Mouse (Mus musculus) hindbrain, embryonic 11.5 days (tissue): ENCODE measurements at regions not wholly inside any gene's neighbourhood (a gene's known extent, or its start where the extent isn't known, plus 50 kb on each side); places are given as distances from the start of the nearest gene placed in this dataset.

Source experiments
- ATAC-seq: fragments of 200-750 bp; cut with Nextera tagmentation; 2 replicates; pipeline ENCODE4 v1.8.0; 2017; ENCODE audit warnings: mild to moderate bottlenecking, moderate TSS enrichment, moderate library complexity; ENCODE audit not compliant: low FRiP score
- DNase-seq: peaks from one replicate; pipeline ENCODE4 v3.0.0-alpha.2; 2015; ENCODE audit warnings: low spot score
- H3K27ac ChIP-seq: fragments of 300-500 bp; sonication (generic); 2 replicates; pipeline ENCODE4 v1.5.1; 2014; ENCODE audit warnings: mild to moderate bottlenecking, low read depth, low read length
- H3K27me3 ChIP-seq: fragments of 300-500 bp; sonication (generic); 2 replicates; pipeline ENCODE4 v1.6.1; 2014; ENCODE audit warnings: mild to moderate bottlenecking, low read length, moderate library complexity, mixed read lengths; ENCODE audit not compliant: control insufficient read depth, insufficient read depth
- H3K36me3 ChIP-seq: fragments of 300-500 bp; sonication (generic); 2 replicates; pipeline ENCODE4 v1.6.1; 2014; ENCODE audit warnings: mild to moderate bottlenecking, low read length, moderate library complexity, mixed read lengths; ENCODE audit not compliant: control insufficient read depth, insufficient read depth
- H3K4me1 ChIP-seq: fragments of 300-500 bp; sonication (generic); replicated peaks from 2 replicates; pipeline ENCODE4 v1.6.1; 2014; ENCODE audit warnings: low read length, mixed read lengths; ENCODE audit not compliant: control insufficient read depth, insufficient read depth
- H3K4me2 ChIP-seq: fragments of 300-500 bp; sonication (generic); replicated peaks from 2 replicates; pipeline ENCODE4 v1.6.1; 2014; ENCODE audit warnings: mild to moderate bottlenecking, low read depth, low read length
- H3K4me3 ChIP-seq: fragments of 300-500 bp; sonication (generic); 2 replicates; pipeline ENCODE4 v1.5.1; 2014; ENCODE audit warnings: low read depth, low read length
- H3K9ac ChIP-seq: fragments of 300-500 bp; sonication (generic); 2 replicates; pipeline ENCODE4 v1.6.1; 2014; ENCODE audit warnings: low read depth, low read length
- H3K9me3 ChIP-seq: fragments of 300-500 bp; sonication (generic); 2 replicates; pipeline ENCODE4 v1.6.1; 2016; ENCODE audit warnings: low read length; ENCODE audit not compliant: control insufficient read depth
- WGBS: fragments of 180-500 bp; shearing (Covaris S2); extraction: QIAGEN DNeasy Blood & Tissue Kit; methylation state at CpG from one replicate; pipeline ENCODE4 v1.1.7; 2014; 5-methylcytosine and 5-hydroxymethylcytosine counted together

- no peak for ATAC-seq
- H3K9ac ChIP-seq = no peak overlapping the region
These were observed 191.6 kb upstream of the Tgfbr2 start for GRCm38 (mm10) chr9:116366713-116367112.

GRCm38 (mm10) chr9:116366193-116366592 is 191.0 kb upstream of the Tgfbr2 start:
- Histone ChIP-seq H3K36me3 (no peaks in the 10 kb centered on the region), H3K27me3 (no peaks in the 10 kb centered on the region), H3K4me2 (no peak overlapping the region), H3K9ac (no peak overlapping the region), H3K4me1 (no peaks in the 10 kb centered on the region), H3K27ac (no peak overlapping the region), H3K4me3 (no peak overlapping the region), H3K9me3 (no peaks in the 10 kb centered on the region)
- no peak for DNase-seq
- WGBS = 83% methylated on average over 9 of the region's 9 CpGs
- ATAC-seq = no peak

More at GRCm38 (mm10) chr9:116366713-116367112, 191.6 kb upstream of the Tgfbr2 start:
- Histone ChIP-seq H3K4me2 (no peak overlapping the region), H3K4me1 (no peaks in the 10 kb centered on the region), H3K27me3 (no peaks in the 10 kb centered on the region), H3K9me3 (no peaks in the 10 kb centered on the region), H3K4me3 (no peak overlapping the region), H3K36me3 (no peaks in the 10 kb centered on the region), H3K27ac (no peak overlapping the region)
- 91% methylated on average over 7 of the region's 7 CpGs for WGBS
- DNase-seq = no peak

GRCm38 (mm10) chr9:116365701-116366100 is 190.5 kb upstream of the Tgfbr2 start:
- 84% methylated on average over 3 of the region's 3 CpGs for WGBS
- DNase-seq = no peak
- H3K36me3 ChIP-seq = no peaks in the 10 kb centered on the region

GRCm38 (mm10) chr9:116365016-116365685 is 190.0 kb upstream of the Tgfbr2 start:
- Histone ChIP-seq H3K27ac (no peak overlapping the region), H3K4me2 (no peak overlapping the region), H3K27me3 (no peaks in the 10 kb centered on the region), H3K9me3 (no peaks in the 10 kb centered on the region), H3K9ac (no peak overlapping the region), H3K4me3 (no peak overlapping the region), H3K36me3 (no peaks in the 10 kb centered on the region), H3K4me1 (no peaks in the 10 kb centered on the region)
- WGBS = 78% methylated on average over 12 of the region's 12 CpGs
- no peak for DNase-seq
- no peak for ATAC-seq

More at GRCm38 (mm10) chr9:116365701-116366100, 190.5 kb upstream of the Tgfbr2 start:
- H3K9me3 ChIP-seq = no peaks in the 10 kb centered on the region
- no peak overlapping the region for H3K4me3 ChIP-seq
- H3K4me1 ChIP-seq = no peaks in the 10 kb centered on the region
- H3K27ac ChIP-seq = no peak overlapping the region
- ATAC-seq = no peak
- no peaks in the 10 kb centered on the region for H3K27me3 ChIP-seq
- H3K4me2 ChIP-seq = no peak overlapping the region
- no peak overlapping the region for H3K9ac ChIP-seq

GRCm38 (mm10) chr9:116361092-116361491 is 185.9 kb upstream of the Tgfbr2 start:
- DNase-seq = no peak
- no peak overlapping the region for H3K27ac ChIP-seq
- WGBS = 87% methylated on average over 3 of the region's 3 CpGs

GRCm38 (mm10) chr9:116354056-116354732 is 179.0 kb upstream of the Tgfbr2 start:
- no peak for DNase-seq

More at GRCm38 (mm10) chr9:116361092-116361491, 185.9 kb upstream of the Tgfbr2 start:
- no peak for ATAC-seq
- Histone ChIP-seq H3K9ac (no peak overlapping the region), H3K27me3 (no peaks in the 10 kb centered on the region), H3K4me2 (no peak overlapping the region), H3K9me3 (no peaks in the 10 kb centered on the region), H3K36me3 (no peaks in the 10 kb centered on the region), H3K4me1 (no peaks in the 10 kb centered on the region), H3K4me3 (no peak overlapping the region)

GRCm38 (mm10) chr9:116352801-116353494 is 177.8 kb upstream of the Tgfbr2 start:
- no peaks in the 10 kb centered on the region for H3K36me3 ChIP-seq
- H3K4me2 ChIP-seq = no peak overlapping the region
- H3K4me1 ChIP-seq = no peaks in the 10 kb centered on the region
- 77% methylated on average over 4 of the region's 4 CpGs for WGBS
- no peak overlapping the region for H3K4me3 ChIP-seq
- no peak overlapping the region for H3K9ac ChIP-seq
- H3K27ac ChIP-seq = no peak overlapping the region
- ATAC-seq (no peak), DNase-seq (no peak)
- no peaks in the 10 kb centered on the region for H3K9me3 ChIP-seq
- H3K27me3 ChIP-seq = no peaks in the 10 kb centered on the region

More at GRCm38 (mm10) chr9:116354056-116354732, 179.0 kb upstream of the Tgfbr2 start:
- Histone ChIP-seq H3K27me3 (no peaks in the 10 kb centered on the region), H3K27ac (no peak overlapping the region), H3K4me3 (no peak overlapping the region), H3K4me1 (no peaks in the 10 kb centered on the region), H3K36me3 (no peaks in the 10 kb centered on the region), H3K9ac (no peak overlapping the region), H3K4me2 (no peak overlapping the region), H3K9me3 (no peaks in the 10 kb centered on the region)
- no peak for ATAC-seq
- 85% methylated on average over 7 of the region's 7 CpGs for WGBS

- no peaks in the 10 kb centered on the region for H3K27me3 ChIP-seq
- H3K4me3 ChIP-seq = no peak overlapping the region
- ATAC-seq = no peak
- H3K4me2 ChIP-seq = no peak overlapping the region
- no peaks in the 10 kb centered on the region for H3K9me3 ChIP-seq
- H3K9ac ChIP-seq = no peak overlapping the region
- H3K36me3 ChIP-seq = no peaks in the 10 kb centered on the region
- WGBS = 75% methylated on average over 10 of the region's 10 CpGs
- no peak overlapping the region for H3K27ac ChIP-seq
- no peak for DNase-seq
- no peaks in the 10 kb centered on the region for H3K4me1 ChIP-seq
These were observed 175.8 kb upstream of the Tgfbr2 start for GRCm38 (mm10) chr9:116350804-116351547.
